Mouse (Mus musculus) gastrocnemius, adult 2 months (tissue): Measurements from ENCODE around the gene Egr2. TPM values are rescaled to one million over a fixed set of nuclear protein-coding genes. Genes with fewer than 3 reads are reported as not detected.

Experiments used
- DNase-seq: peaks from one replicate; pipeline ENCODE4 v3.0.0; 2022
- H3K27ac ChIP-seq: fragments of 200-600 bp; 2 replicates; pipeline ENCODE4 v1.8.1; 2022; ENCODE audit warnings: mild to moderate bottlenecking
- H3K4me3 ChIP-seq: fragments of 200-600 bp; 2 replicates; pipeline ENCODE4 v1.8.1; 2022; ENCODE audit warnings: mild to moderate bottlenecking, moderate library complexity
- CTCF ChIP-seq: fragments of 200-600 bp; IDR thresholded peaks from 2 replicates; pipeline ENCODE4 v1.8.1; 2022; ENCODE audit warnings: antibody characterized with exemption, mild to moderate bottlenecking, moderate library complexity
- intact Hi-C: fragments of 180-260 bp; cut with DNase I; formaldehyde crosslinking; loops from one replicate; pipeline ENCODE4 v1.15.1; 2025
- total RNA-seq, 2 experiments: library from RNA; stranded (reverse); gene quantifications; 2 replicates each; pipeline ENCODE4 v1.2.3; 2021

Egr2 gene
- total RNA-seq, 2 experiments from 2014 or later, result 0.31 to 1.2 TPM

DNA sequence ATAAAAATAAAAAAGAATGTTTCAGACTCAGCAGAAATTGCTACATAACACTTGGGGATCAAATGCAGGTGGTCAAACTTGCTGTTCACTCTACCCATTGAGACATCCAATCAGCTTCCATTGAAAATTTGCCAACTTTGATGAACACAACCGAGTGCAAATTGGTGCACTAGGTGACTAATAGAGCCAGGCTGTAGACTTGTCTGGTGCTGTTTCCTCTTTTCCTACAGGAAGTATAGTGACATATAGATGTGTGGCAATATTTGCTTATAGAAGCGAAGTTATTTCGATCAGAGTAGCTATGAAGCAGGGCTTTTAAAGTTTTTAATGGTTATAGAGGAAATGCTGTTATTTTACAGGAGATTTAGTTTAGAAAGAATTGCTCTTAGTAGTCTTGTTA lies 16.5 kb upstream of the Egr2 start:
- no peak for TF ChIP-seq CTCF
- no peak for DNase-seq
- intact Hi-C loops, result no loop called here
- no peak overlapping the region for H3K4me3 ChIP-seq
- H3K27ac ChIP-seq, result no peak overlapping the region

DNA sequence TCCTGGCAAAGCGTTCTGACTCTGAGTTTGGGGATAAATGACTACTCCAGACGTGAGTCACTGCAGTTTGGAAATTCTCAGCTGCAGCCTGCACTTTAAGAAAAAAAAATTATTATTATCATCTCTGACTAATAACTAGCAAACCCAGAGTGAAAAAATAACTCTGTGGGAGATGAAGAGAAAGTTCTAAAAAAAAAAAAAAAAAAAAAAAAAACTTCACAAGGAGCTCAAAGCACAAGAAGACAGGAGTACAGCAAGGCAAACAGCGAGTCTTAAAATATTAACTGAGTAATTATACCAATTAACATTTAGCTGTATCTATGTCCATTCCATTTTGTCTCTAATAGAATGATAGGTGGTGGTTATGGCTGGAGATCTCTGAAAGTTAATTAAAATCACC lies 11.1 kb upstream of the Egr2 start:
- intact Hi-C loops, result no loop called here
- Histone ChIP-seq H3K4me3 (no peak overlapping the region), H3K27ac (no peak overlapping the region)
- DNase-seq, result no peak
- no peak for TF ChIP-seq CTCF

DNA sequence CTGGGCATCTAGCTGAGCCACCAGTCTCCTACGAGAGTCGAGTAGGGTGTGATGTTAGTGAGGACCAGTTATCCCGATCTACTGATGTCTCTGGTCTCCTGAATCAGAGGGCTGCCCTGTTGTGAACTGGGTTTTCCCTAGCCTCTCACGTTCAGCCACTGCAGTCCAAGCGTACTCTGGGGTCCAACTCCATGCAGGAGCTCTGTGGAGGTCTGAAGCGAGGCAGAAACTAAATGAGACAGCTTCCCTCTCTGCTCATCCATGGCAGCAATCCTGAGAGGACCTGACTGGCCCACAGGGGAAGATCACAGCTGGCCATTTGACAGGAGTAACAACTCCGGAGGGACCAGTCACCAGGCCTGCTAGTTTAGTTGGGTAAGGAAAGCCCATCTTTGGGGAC lies 10.6 kb upstream of the Egr2 start:
- H3K27ac ChIP-seq, result no peak overlapping the region
- no peak overlapping the region for H3K4me3 ChIP-seq
- TF ChIP-seq CTCF, result no peak
- no peak for DNase-seq
- intact Hi-C loops, result no loop called here

DNA sequence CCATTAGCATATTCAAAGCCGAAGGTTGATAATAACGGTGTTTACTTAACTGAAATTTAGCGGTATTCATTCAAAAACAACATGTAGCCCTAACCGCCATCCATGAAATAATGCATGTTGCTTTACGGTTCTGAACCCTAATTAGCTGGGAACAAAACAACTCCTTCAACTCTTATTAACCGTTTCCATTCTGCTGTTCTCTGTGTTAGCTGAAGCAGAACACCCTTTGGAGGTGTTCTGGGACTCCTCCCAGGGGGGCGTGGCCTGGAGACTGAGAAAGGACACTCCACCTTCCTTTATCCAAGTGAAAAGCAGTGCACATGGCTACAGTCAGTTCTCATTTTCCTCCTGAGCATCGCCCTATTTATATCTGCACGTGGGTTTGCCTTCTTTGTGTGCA lies 8.8 kb upstream of the Egr2 start:
- intact Hi-C loops, result no loop called here
- Histone ChIP-seq H3K27ac (no peak overlapping the region), H3K4me3 (no peak overlapping the region)
- TF ChIP-seq CTCF, result no peak
- no peak for DNase-seq

DNA sequence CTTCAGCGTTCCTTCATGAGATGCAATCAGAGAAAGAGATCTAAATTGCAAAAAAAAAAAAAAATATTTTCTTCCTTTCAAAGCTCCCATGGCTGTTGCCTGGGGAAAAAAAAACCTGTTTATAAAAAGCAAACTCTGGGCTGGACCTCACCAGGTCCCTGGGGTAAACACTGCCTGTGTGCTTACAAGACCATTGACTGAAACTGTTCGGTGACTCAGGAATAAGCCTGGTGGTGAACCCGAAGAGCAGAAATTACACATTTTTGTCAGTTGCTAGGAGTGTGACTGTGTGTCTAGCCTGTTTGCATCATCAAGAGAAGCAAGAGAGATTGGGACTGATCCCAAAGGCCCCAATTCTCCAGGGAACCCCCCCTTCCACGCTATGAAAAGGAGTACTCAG lies 5.5 kb upstream of the Egr2 start:
- no peak for TF ChIP-seq CTCF
- intact Hi-C loops, result loop anchor here (10.0 kb wide), 2 partner anchors 455 to 625 kb away; no protein-coding TSS in a partner anchor
- Histone ChIP-seq H3K27ac (no peak overlapping the region), H3K4me3 (no peak overlapping the region)
- DNase-seq, result no peak

DNA sequence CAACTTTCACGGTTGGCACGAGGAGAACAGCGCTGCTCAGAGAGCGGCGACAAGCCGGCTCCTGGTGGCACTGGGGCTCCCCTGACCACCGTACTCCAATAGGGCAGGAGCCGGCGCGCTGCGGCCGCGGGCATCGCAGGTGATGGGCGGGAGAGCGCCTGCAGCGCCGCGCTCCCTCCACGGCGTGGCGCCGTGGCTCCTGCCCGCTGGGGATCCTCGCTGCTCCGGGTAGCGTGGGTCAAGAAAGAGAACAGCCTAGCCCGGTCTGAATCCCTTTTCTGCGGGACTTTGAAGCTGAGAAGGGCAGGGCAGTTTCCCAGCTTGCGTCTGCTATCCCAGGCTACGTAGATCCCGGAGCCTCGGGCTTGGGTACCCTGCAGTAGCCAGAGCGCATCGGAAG lies 697 bp downstream of the Egr2 start:
- H3K4me3 ChIP-seq, result peak overlapping the region; percentile 77
- peak; percentile 96 for TF ChIP-seq CTCF
- peak; percentile 87 for DNase-seq
- H3K27ac ChIP-seq, result peak overlapping the region; percentile 89
- intact Hi-C loops, result loop anchor here (2.0 to 10.0 kb wide), 5 partner anchors 111 to 631 kb away; no protein-coding TSS in a partner anchor

DNA sequence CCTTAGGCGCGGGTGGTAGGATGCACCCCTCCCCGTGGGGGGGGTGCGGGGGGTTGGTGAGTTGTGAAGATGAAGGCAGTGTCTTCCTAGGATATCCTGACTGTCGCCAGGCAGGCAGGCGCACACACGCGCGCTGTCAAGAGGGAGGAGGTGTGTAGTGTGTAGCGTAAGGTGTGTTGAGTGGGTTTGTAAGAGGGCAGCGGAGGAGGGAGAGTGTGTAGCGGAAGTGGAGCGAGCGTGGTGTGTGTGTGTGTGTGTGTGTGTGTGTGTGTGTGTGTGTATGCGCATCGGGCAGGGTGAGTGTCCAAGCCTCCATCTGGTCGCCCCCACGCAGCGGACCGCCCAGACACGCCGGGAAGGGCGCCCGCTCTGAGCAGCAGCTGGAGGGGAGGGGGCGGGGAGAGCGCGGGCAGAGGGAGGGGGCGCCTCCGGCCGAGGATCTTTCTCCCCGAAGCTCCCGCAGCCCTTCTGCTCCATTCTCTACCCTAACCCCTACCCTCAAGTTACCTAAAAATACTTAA lies 1.4 kb downstream of the Egr2 start:
- Histone ChIP-seq H3K4me3 (peak overlapping the region; percentile 77), H3K27ac (peak overlapping the region; percentile 89)
- DNase-seq, result peak; percentile 61
- no peak for TF ChIP-seq CTCF
- intact Hi-C loops, result loop anchor here (2.0 to 10.0 kb wide), 5 partner anchors 111 to 632 kb away; no protein-coding TSS in a partner anchor

DNA sequence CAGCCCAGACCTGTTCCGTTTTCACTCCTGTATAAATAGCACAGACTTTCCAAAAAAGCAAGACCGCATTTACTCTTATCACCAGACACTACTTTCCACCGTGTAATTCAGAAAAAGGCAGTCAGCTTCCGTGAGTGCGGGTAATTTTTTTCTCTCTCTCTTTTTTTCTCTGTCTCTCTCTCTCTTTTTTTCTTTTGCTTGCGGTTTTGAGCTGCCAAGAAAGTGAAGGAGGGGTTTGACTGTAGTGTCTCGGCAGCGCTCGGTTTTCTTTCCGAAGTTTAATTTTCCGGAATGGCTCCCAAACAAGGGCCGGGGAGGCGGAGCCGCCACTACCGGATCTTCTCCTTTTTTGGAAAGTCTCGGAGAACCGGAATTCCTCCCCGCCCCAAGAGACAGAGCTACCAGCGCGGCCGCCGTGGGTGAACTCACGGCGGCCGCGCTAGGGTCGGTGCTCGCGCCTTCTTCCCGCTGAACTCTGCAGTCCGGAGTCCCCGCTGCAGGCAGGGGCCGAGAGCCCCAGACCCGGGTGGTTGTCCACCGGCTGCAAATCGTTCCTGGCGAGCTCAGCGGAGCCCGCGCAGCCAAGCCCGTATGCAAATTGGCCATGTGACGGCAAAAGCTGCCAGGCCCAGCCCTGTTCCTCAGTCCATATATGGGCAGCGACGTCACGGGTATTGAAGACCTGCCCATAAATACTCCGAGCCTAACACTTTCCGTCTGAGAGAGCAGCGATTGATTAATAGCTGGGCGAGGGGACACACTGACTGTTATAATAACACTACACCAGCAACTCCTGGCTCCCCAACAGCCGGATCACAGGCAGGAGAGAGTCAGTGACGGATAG lies 2.1 kb downstream of the Egr2 start:
- no peak for TF ChIP-seq CTCF
- peak overlapping the region; percentile 89 for H3K27ac ChIP-seq
- peak overlapping the region; percentile 77 for H3K4me3 ChIP-seq
- intact Hi-C loops, result loop anchor here (2.0 to 10.0 kb wide), 5 partner anchors 110 to 633 kb away; no protein-coding TSS in a partner anchor
- peak; percentile 95 for DNase-seq

DNA sequence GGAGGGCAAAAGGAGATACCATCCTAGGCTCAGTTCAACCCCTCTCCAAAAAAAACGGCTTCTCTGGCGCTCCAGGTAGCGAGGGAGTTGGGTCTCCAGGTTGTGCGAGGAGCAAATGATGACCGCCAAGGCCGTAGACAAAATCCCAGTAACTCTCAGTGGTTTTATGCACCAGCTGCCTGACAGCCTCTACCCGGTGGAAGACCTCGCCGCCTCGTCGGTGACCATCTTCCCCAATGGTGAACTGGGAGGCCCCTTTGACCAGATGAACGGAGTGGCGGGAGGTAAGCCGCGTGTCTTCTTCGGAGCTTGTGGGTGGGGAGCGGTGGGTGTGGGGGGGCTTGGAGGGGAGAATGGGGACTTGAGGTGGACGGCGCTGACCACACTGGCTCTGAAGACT lies 2.8 kb downstream of the Egr2 start:
- intact Hi-C loops, result loop anchor here (1.0 to 10.0 kb wide), 4 partner anchors 10 to 633 kb away; partner anchors contain the start of gene Ado
- TF ChIP-seq CTCF, result no peak
- Histone ChIP-seq H3K4me3 (peak overlapping the region; percentile 77), H3K27ac (peak overlapping the region; percentile 89)
- peak; percentile 27 for DNase-seq

DNA sequence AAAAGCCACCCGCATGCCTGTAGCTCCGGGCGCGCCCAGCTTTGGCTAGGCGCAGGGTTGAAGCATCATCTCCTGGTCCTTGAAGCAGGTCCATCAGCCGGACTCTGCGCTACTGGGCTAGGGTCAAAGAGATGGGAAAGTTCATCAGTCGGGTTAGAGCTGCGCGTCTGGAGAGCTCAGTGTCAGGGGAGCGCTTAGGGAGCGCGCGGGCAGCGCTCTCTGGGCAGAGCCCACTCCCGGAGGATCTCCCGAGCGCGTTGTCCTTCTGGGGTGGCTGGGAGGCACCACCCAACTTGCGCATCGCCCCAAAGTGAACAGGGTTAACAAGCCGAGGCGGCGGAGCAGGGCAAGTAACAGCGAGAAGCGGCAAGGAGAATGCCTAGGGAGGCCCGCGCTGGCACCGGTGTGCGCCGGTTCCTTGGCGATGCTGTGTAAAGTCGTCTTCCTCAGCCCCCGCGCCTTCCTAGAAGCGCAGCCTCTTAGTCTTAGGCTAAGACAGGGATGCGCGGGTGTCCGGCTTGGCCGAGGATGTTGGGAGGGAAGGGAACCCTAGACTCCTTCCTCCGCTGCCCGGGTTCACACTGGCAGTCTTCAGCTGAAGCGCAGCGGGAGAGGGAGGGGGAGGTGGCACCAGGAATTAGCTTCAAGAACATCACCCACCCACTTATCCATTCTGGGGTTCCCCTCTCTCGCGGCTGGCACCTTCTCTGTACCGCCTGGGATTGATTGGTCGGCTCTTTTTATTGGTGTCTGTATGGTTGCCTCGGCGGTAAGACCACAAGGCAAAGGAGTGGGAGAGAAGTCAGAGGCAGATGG lies 3.5 kb downstream of the Egr2 start:
- no peak overlapping the region for H3K27ac ChIP-seq
- DNase-seq, result peak; percentile 21
- intact Hi-C loops, result loop anchor here (1.0 to 10.0 kb wide), 4 partner anchors 10 to 634 kb away; partner anchors contain the start of gene Ado
- TF ChIP-seq CTCF, result no peak
- peak overlapping the region; percentile 77 for H3K4me3 ChIP-seq

DNA sequence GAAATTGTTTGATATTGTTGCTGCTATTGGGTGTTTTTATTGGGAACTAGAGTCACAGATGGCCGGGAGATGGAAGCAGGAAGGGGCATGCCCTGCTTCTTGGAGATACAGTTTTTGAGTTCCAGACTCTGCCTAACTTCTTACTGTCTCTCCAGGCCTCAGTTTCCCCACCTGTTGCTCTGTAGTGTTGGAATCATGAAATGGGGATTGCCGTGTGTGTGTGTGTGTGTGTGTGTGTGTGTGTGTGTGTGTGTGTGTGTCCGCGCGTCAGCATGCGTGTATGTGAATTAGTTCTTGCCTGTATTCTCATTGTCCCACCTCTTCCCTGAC lies 4.1 kb downstream of the Egr2 start:
- intact Hi-C loops, result loop anchor here (5.0 to 10.0 kb wide), 3 partner anchors 108 to 635 kb away; no protein-coding TSS in a partner anchor
- DNase-seq, result no peak
- Histone ChIP-seq H3K4me3 (peak overlapping the region; percentile 77), H3K27ac (no peak overlapping the region)
- no peak for TF ChIP-seq CTCF

DNA sequence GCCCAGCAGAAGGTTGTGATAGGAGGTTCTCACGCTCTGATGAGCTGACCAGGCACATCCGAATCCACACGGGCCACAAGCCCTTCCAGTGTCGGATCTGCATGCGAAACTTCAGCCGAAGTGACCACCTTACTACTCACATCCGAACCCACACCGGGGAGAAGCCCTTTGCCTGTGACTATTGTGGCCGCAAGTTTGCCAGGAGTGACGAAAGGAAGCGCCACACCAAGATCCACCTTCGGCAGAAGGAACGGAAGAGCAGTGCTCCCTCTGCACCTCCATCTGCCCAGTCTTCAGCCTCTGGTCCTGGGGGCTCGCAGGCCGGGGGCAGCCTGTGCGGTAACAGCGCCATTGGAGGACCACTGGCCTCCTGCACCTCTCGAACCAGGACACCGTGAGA lies 5.3 kb downstream of the Egr2 start:
- DNase-seq, result no peak
- intact Hi-C loops, result no loop called here
- Histone ChIP-seq H3K4me3 (no peak overlapping the region; the same call in 1 of the 2 replicates), H3K27ac (no peak overlapping the region)
- TF ChIP-seq CTCF, result no peak
